Mouse (Mus musculus): ENCODE measurements at regions not wholly inside any gene's neighbourhood (a gene's known extent, or its start where the extent isn't known, plus 50 kb on each side); places are given as distances from the start of the nearest gene placed in this dataset.

DNA sequence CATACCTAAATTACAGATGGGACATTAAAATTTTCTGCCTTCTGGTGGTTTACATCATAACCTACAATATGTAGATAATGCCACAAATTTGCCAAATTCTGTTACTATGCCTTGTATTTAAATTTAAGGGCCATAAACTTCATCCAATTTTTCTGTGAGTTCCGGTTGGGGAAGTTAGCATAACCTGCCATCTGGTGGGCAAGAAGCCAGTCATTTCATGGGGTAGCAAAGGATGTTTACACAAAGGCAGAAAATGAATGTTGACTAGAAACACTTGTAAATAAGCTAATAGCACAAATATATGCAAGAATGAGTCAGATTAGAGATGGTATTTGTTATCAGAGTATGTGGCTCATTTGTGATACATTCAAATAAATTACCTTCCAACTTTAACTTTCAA lies 415.2 kb downstream of the Tecrl start:
- no peak for TF ChIP-seq CTCF (conservative IDR thresholded peaks at IDR 0.05; ENCODE audit: low read length)
- no peak for TF ChIP-seq NANOG (IDR thresholded peaks at IDR 0.05; ENCODE audit: borderline replicate concordance, low read length)
- TF ChIP-seq POU5F1 (IDR thresholded peaks at IDR 0.05; ENCODE audit: borderline replicate concordance, low read length): no peak
